Mouse (Mus musculus) limb, embryonic 11.5 days (tissue): ENCODE measurements around the gene Faim. TPM values are rescaled to one million over a fixed set of nuclear protein-coding genes. Genes with fewer than 3 reads are reported as not detected.
A peak's percentile ranks its signal among the peaks of the same experiment; 100 is the strongest.

Source experiments
- ATAC-seq: fragments of 200-750 bp; cut with Nextera tagmentation; 2 replicates; pipeline ENCODE4 v1.8.0; 2017; ENCODE audit warnings: low read depth; ENCODE audit not compliant: insufficient number of reproducible peaks, low FRiP score, low TSS enrichment
- DNase-seq: peaks from one replicate; pipeline ENCODE4 v3.0.0-alpha.2; 2015; ENCODE audit warnings: low spot score
- H3K27ac ChIP-seq: fragments of 300-500 bp; sonication (generic); replicated peaks from 2 replicates; pipeline ENCODE4 v1.5.1; 2014; ENCODE audit warnings: low read depth, mild to moderate bottlenecking, low read length
- H3K27me3 ChIP-seq: fragments of 300-500 bp; sonication (generic); 2 replicates; pipeline ENCODE4 v1.6.1; 2014; ENCODE audit warnings: mild to moderate bottlenecking, low read length, mixed read lengths; ENCODE audit not compliant: control insufficient read depth, insufficient read depth
- H3K36me3 ChIP-seq: fragments of 300-500 bp; sonication (generic); 2 replicates; pipeline ENCODE4 v1.6.1; 2014; ENCODE audit warnings: mild to moderate bottlenecking, low read length, moderate library complexity, mixed read lengths; ENCODE audit not compliant: control insufficient read depth, insufficient read depth
- H3K4me1 ChIP-seq: fragments of 300-500 bp; sonication (generic); 2 replicates; pipeline ENCODE4 v1.6.1; 2014; ENCODE audit warnings: low read length, mixed read lengths; ENCODE audit not compliant: control insufficient read depth, insufficient read depth
- H3K4me2 ChIP-seq: fragments of 300-500 bp; sonication (generic); 2 replicates; pipeline ENCODE4 v1.6.1; 2014; ENCODE audit warnings: low read depth, mild to moderate bottlenecking, moderate library complexity; ENCODE audit not compliant: severe bottlenecking
- H3K4me3 ChIP-seq: fragments of 300-500 bp; sonication (generic); 2 replicates; pipeline ENCODE4 v1.5.1; 2014; ENCODE audit warnings: low read depth, low read length
- H3K9ac ChIP-seq: fragments of 300-500 bp; sonication (generic); 2 replicates; pipeline ENCODE4 v1.6.1; 2014; ENCODE audit warnings: mild to moderate bottlenecking, low read length
- H3K9me3 ChIP-seq: fragments of 300-500 bp; sonication (generic); 2 replicates; pipeline ENCODE4 v1.6.1; 2016; ENCODE audit warnings: low read length; ENCODE audit not compliant: control insufficient read depth
- WGBS: fragments of 180-500 bp; shearing (Covaris S2); extraction: QIAGEN DNeasy Blood & Tissue Kit; methylation state at CpG from one replicate; pipeline ENCODE4 v1.1.7; 2014; 5-methylcytosine and 5-hydroxymethylcytosine counted together
- polyA plus RNA-seq: library from polyadenylated mRNA; unstranded; fragments of >200 nt; fragmentation: Nextera tagmentation; extraction: Ambion mirVana; gene quantifications from 2 replicates; pipeline ENCODE4 v1.2.1, GENCODE M21; 2014

The Faim gene
- polyA plus RNA-seq, 1 experiment from 2014 or later, result 58.5 TPM

GRCm38 (mm10) chr9:98955716-98956224, 30.4 kb upstream of the Faim start:
- H3K36me3 ChIP-seq, result no peaks in the 10 kb centered on the region
- ATAC-seq (0 out of 2 replicates have a peak, but pooled peaks have one; percentile 5), DNase-seq (peak; percentile 70)
- H3K27me3 ChIP-seq, result peaks cover 83% of the 10 kb centered on the region
- no peak overlapping the region for H3K27ac ChIP-seq
- no peaks in the 10 kb centered on the region for H3K9me3 ChIP-seq
- H3K9ac ChIP-seq, result peak overlapping the region; percentile 27; the same call in 1 of the 2 replicates
- H3K4me3 ChIP-seq, result peak overlapping the region; percentile 39
- peaks cover 29% of the 10 kb centered on the region for H3K4me1 ChIP-seq
- WGBS, result under 1% methylated on average over 60 of the region's 60 CpGs
- H3K4me2 ChIP-seq, result peak overlapping the region; percentile 86

GRCm38 (mm10) chr9:98956591-98957381, 29.4 kb upstream of the Faim start:
- under 1% methylated on average over 62 of the region's 80 CpGs for WGBS
- ATAC-seq (peak; percentile 24; the same call in 1 of the 2 replicates), DNase-seq (peak; percentile 76)
- H3K4me2 ChIP-seq, result peak overlapping the region; percentile 86
- H3K4me3 ChIP-seq, result peak overlapping the region; percentile 39
- H3K27ac ChIP-seq, result no peak overlapping the region
- peaks cover 29% of the 10 kb centered on the region for H3K4me1 ChIP-seq
- no peaks in the 10 kb centered on the region for H3K9me3 ChIP-seq
- H3K36me3 ChIP-seq, result no peaks in the 10 kb centered on the region
- no peak overlapping the region for H3K9ac ChIP-seq
- peaks cover 83% of the 10 kb centered on the region for H3K27me3 ChIP-seq

- H3K27ac ChIP-seq, result no peak overlapping the region
- H3K9me3 ChIP-seq, result no peaks in the 10 kb centered on the region
- H3K4me1 ChIP-seq, result peaks cover 24% of the 10 kb centered on the region
- H3K4me3 ChIP-seq, result no peak overlapping the region
- DNase-seq, result peak; percentile 68
- H3K36me3 ChIP-seq, result no peaks in the 10 kb centered on the region
- no peak overlapping the region for H3K9ac ChIP-seq
- WGBS, result under 1% methylated on average over 23 of the region's 23 CpGs
- H3K27me3 ChIP-seq, result peaks cover 83% of the 10 kb centered on the region
- ATAC-seq, result no peak
- no peak overlapping the region for H3K4me2 ChIP-seq
Observed at GRCm38 (mm10) chr9:98957751-98958351, 28.3 kb upstream of the Faim start.

- H3K27ac ChIP-seq, result no peak overlapping the region
- ATAC-seq (no peak), DNase-seq (peak; percentile 52)
- WGBS, result 3% methylated on average over 6 of the region's 6 CpGs
- no peak overlapping the region for H3K4me3 ChIP-seq
- H3K9me3 ChIP-seq, result no peaks in the 10 kb centered on the region
- H3K27me3 ChIP-seq, result peaks cover 83% of the 10 kb centered on the region
- H3K4me2 ChIP-seq, result no peak overlapping the region
- H3K4me1 ChIP-seq, result peaks cover 24% of the 10 kb centered on the region
- H3K9ac ChIP-seq, result no peak overlapping the region
- H3K36me3 ChIP-seq, result no peaks in the 10 kb centered on the region
Observed at GRCm38 (mm10) chr9:98958628-98959027, 27.5 kb upstream of the Faim start.

GRCm38 (mm10) chr9:98959851-98960250, 26.3 kb upstream of the Faim start:
- Histone ChIP-seq H3K9ac (no peak overlapping the region), H3K4me1 (peaks cover 20% of the 10 kb centered on the region), H3K9me3 (no peaks in the 10 kb centered on the region), H3K27me3 (peaks cover 83% of the 10 kb centered on the region), H3K4me3 (no peak overlapping the region), H3K4me2 (no peak overlapping the region), H3K27ac (no peak overlapping the region), H3K36me3 (no peaks in the 10 kb centered on the region)
- ATAC-seq (no peak), DNase-seq (no peak)
- WGBS, result 26% methylated on average over 3 of the region's 3 CpGs

GRCm38 (mm10) chr9:98960348-98960747, 25.8 kb upstream of the Faim start:
- Histone ChIP-seq H3K4me1 (peaks cover 16% of the 10 kb centered on the region), H3K4me2 (no peak overlapping the region), H3K27me3 (peaks cover 83% of the 10 kb centered on the region), H3K27ac (no peak overlapping the region), H3K9ac (no peak overlapping the region), H3K4me3 (no peak overlapping the region), H3K36me3 (no peaks in the 10 kb centered on the region), H3K9me3 (no peaks in the 10 kb centered on the region)
- 29% methylated on average over 3 of the region's 5 CpGs for WGBS
- DNase-seq (no peak), ATAC-seq (no peak)

- Histone ChIP-seq H3K4me1 (peaks cover 3% of the 10 kb centered on the region), H3K9ac (no peak overlapping the region), H3K4me3 (no peak overlapping the region), H3K4me2 (no peak overlapping the region), H3K27me3 (peaks cover 79% of the 10 kb centered on the region), H3K36me3 (no peaks in the 10 kb centered on the region), H3K9me3 (no peaks in the 10 kb centered on the region), H3K27ac (no peak overlapping the region)
- peak; percentile 49 for DNase-seq
- no peak for ATAC-seq
- 4% methylated on average over 22 of the region's 22 CpGs for WGBS
Observed at GRCm38 (mm10) chr9:98961591-98962477, 24.3 kb upstream of the Faim start.
